Mouse (Mus musculus): ENCODE measurements at regions not wholly inside any gene's neighbourhood (a gene's known extent, or its start where the extent isn't known, plus 50 kb on each side); places are given as distances from the start of the nearest gene placed in this dataset.
A peak's percentile ranks its signal among the peaks of the same experiment; 100 is the strongest.

DNA sequence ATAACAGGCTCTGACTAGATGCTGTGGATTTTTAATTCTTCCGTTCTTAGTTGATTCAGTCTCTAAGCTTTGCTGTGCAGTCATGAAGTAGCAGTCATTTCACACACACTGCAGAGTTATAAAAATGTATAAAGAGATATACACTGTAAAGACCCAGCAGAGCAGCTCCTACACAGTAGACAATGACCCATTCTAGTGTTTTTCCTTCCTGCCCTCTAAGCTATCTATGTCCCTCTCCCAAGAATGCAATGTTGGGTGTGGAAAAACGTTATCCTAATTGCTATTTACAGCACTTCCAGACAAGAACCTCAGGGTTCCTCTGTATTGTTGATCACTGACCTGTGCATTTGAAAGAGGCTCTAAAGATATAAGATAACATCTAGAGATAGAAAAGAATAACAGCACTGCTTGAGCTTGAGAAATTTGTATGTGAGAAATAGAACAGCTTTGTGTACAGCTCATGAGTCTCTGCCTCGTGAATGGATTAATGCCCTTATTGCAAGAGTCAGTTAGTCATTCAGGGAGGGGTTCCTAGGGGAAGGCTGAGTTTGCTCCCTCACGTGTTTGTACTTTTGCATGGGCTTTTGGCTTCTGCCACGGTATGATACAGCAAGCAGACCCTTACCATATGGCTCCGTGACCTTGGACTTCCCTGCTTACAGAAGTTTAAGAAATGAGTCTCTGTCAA, 613.0 kb upstream of the A1bg start:
- no peak overlapping the region for H3K4me3 ChIP-seq (replicated peaks; ENCODE audit: low read length)
- peak; percentile 13; the same call in 1 of the 2 replicates for TF ChIP-seq NANOG (IDR thresholded peaks at IDR 0.05; ENCODE audit: borderline replicate concordance, low read length)
- TF ChIP-seq POU5F1 (IDR thresholded peaks at IDR 0.05; ENCODE audit: borderline replicate concordance, low read length) = no peak
- no peaks in the 10 kb centered on the region for H3K9me3 ChIP-seq (ENCODE audit: low read length)
- H3K36me3 ChIP-seq (ENCODE audit: insufficient read depth, low read length) = no peaks in the 10 kb centered on the region
- H3K27me3 ChIP-seq (ENCODE audit: insufficient read depth, low read length) = no peaks in the 10 kb centered on the region
- no peaks in the 10 kb centered on the region for H3K4me1 ChIP-seq (replicated peaks; ENCODE audit: low read depth, low read length)

DNA sequence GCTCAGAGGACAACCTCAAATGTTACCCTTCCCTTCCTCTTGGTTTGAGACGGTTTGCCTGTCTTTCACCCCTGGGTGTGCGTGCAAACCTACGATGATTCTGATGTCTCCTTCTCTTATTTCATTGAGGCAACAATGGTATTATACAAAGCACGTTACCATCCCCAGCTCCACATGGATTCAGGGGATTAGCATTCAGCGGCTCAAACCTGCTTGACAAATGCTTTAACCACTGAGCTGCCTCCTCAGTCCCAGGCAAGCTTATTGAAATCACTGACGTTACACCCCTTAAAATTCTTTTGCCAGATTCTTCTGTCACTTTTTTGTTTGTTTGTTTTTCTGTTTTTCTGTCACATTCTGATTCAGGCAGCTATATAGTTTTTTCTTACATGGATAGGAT, 612.4 kb upstream of the A1bg start:
- H3K9me3 ChIP-seq (ENCODE audit: low read length) = no peaks in the 10 kb centered on the region
- no peak overlapping the region for H3K4me3 ChIP-seq (replicated peaks; ENCODE audit: low read length)
- H3K36me3 ChIP-seq (ENCODE audit: insufficient read depth, low read length) = no peaks in the 10 kb centered on the region
- no peaks in the 10 kb centered on the region for H3K27me3 ChIP-seq (ENCODE audit: insufficient read depth, low read length)
- TF ChIP-seq CTCF (conservative IDR thresholded peaks at IDR 0.05; ENCODE audit: low read length) (no peak), NANOG (IDR thresholded peaks at IDR 0.05; ENCODE audit: borderline replicate concordance, low read length) (no peak), POU5F1 (IDR thresholded peaks at IDR 0.05; ENCODE audit: borderline replicate concordance, low read length) (no peak)
- no peaks in the 10 kb centered on the region for H3K4me1 ChIP-seq (replicated peaks; ENCODE audit: low read depth, low read length)

DNA sequence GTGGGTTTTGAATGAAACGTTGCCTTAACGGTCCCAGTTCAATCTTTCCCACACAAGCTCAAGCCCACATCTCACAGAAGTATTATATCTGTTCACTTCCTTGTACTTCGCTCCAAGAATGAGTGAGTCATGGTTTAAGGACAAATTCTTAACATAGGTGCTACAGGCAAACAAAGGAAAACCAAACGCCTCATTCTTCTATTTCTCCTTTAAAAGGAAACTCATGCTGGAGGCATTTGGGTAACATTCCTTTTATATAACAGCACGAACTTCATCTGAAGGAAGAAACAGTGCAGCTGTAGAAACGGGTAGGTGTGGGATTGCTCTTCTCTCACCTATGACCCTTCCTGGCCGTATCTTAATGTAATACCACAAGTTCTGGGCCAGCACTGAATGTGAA, 610.0 kb upstream of the A1bg start:
- H3K9me3 ChIP-seq (ENCODE audit: low read length) = no peaks in the 10 kb centered on the region
- H3K4me1 ChIP-seq (replicated peaks; ENCODE audit: low read depth, low read length) = no peaks in the 10 kb centered on the region
- no peak for TF ChIP-seq CTCF (conservative IDR thresholded peaks at IDR 0.05; ENCODE audit: low read length)
- TF ChIP-seq NANOG (IDR thresholded peaks at IDR 0.05; ENCODE audit: borderline replicate concordance, low read length) = no peak
- no peak for TF ChIP-seq POU5F1 (IDR thresholded peaks at IDR 0.05; ENCODE audit: borderline replicate concordance, low read length)
- H3K27me3 ChIP-seq (ENCODE audit: insufficient read depth, low read length) = no peaks in the 10 kb centered on the region
- H3K36me3 ChIP-seq (ENCODE audit: insufficient read depth, low read length) = no peaks in the 10 kb centered on the region
- no peak overlapping the region for H3K4me3 ChIP-seq (replicated peaks; ENCODE audit: low read length)

DNA sequence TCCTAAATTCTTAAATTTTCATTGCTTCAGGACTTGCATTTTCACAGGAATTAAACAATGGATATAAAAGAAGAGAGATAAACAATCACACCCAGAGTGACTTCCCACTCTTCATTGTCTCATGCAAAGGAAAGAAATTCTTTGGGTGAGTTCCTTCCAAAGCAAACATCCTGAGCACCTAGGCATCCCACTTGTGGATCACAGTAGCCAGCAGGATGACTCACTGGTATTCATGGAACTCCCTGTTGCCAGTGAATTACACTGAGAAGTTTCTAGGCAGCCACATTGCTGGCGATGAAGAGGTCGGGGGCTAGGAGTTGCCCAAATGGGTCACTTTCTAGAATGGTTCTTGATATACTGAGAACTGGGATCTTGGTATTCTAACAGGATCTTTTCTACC, 609.2 kb upstream of the A1bg start:
- Histone ChIP-seq H3K4me3 (replicated peaks; ENCODE audit: low read length) (no peak overlapping the region), H3K36me3 (ENCODE audit: insufficient read depth, low read length) (no peaks in the 10 kb centered on the region), H3K4me1 (replicated peaks; ENCODE audit: low read depth, low read length) (no peaks in the 10 kb centered on the region), H3K27me3 (ENCODE audit: insufficient read depth, low read length) (no peaks in the 10 kb centered on the region), H3K9me3 (ENCODE audit: low read length) (no peaks in the 10 kb centered on the region)
- TF ChIP-seq POU5F1 (IDR thresholded peaks at IDR 0.05; ENCODE audit: borderline replicate concordance, low read length) = no peak
- no peak for TF ChIP-seq NANOG (IDR thresholded peaks at IDR 0.05; ENCODE audit: borderline replicate concordance, low read length)
- TF ChIP-seq CTCF (conservative IDR thresholded peaks at IDR 0.05; ENCODE audit: low read length) = no peak

DNA sequence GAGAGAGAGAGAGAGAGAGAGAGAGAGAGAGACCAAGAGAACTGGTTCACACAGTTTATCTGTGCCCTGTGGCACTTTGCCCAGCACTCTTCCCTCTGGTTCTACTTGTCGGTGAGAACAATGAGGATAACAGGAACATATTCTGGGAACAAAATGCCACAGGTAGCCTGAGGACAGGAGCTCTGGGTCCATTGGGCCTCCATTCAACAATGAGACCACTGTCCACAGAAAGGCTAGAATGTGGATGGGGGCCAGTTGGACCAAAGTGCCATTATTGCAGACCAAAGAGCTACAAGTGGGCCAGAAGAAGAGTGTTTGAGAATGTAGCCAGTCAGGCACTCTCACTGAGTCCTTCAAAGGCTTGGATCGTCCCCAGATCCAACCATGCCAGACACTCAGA, 600.2 kb upstream of the A1bg start:
- Histone ChIP-seq H3K4me1 (replicated peaks; ENCODE audit: low read depth, low read length) (no peaks in the 10 kb centered on the region), H3K36me3 (ENCODE audit: insufficient read depth, low read length) (no peaks in the 10 kb centered on the region), H3K4me3 (replicated peaks; ENCODE audit: low read length) (no peak overlapping the region), H3K9me3 (ENCODE audit: low read length) (no peaks in the 10 kb centered on the region), H3K27me3 (ENCODE audit: insufficient read depth, low read length) (no peaks in the 10 kb centered on the region)
- TF ChIP-seq CTCF (conservative IDR thresholded peaks at IDR 0.05; ENCODE audit: low read length) (no peak), POU5F1 (IDR thresholded peaks at IDR 0.05; ENCODE audit: borderline replicate concordance, low read length) (no peak), NANOG (IDR thresholded peaks at IDR 0.05; ENCODE audit: borderline replicate concordance, low read length) (no peak)

DNA sequence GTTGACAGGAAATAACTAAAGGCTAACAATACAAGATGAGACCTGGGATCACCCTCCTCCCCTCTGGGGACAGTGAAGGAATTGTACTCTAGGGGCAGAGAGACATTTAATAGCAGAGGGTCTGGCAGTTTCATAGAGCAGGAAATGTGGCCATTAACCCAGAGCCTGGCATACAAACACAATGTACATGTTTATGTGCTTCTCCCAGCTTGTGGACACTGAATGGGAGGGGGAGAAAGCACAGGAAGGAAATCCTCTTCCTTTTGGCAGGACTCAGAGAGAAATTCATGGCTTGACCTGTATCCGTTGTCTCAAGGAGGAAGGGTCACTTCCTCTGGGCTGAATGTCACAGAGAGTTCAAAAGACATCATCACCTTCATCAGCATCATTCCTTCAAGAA, 594.5 kb upstream of the A1bg start:
- Histone ChIP-seq H3K36me3 (ENCODE audit: insufficient read depth, low read length) (no peaks in the 10 kb centered on the region), H3K4me1 (replicated peaks; ENCODE audit: low read depth, low read length) (no peaks in the 10 kb centered on the region), H3K9me3 (ENCODE audit: low read length) (no peaks in the 10 kb centered on the region), H3K4me3 (replicated peaks; ENCODE audit: low read length) (no peak overlapping the region), H3K27me3 (ENCODE audit: insufficient read depth, low read length) (no peaks in the 10 kb centered on the region)
- no peak for TF ChIP-seq POU5F1 (IDR thresholded peaks at IDR 0.05; ENCODE audit: borderline replicate concordance, low read length)
- TF ChIP-seq NANOG (IDR thresholded peaks at IDR 0.05; ENCODE audit: borderline replicate concordance, low read length) = no peak
- TF ChIP-seq CTCF (conservative IDR thresholded peaks at IDR 0.05; ENCODE audit: low read length) = no peak

DNA sequence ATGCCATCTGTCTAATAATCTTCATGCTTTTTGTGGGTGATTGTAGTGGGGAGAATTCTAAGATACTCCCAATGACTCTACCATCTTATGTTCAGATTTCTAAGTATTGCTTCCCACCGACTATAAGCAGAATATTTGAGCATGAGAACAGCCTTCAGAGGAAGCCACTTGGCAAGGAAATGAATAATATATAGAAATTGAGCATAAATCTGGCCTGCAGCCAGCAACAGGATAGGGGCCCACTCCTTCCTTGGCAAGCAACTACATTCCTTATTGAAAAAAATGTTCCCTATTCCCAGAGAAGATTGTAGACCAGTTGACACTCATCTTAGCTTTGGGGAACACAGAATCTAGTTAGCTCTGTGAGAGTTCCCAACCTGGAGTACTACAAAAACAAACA, 591.5 kb upstream of the A1bg start:
- Histone ChIP-seq H3K27me3 (ENCODE audit: insufficient read depth, low read length) (no peaks in the 10 kb centered on the region), H3K36me3 (ENCODE audit: insufficient read depth, low read length) (no peaks in the 10 kb centered on the region)

DNA sequence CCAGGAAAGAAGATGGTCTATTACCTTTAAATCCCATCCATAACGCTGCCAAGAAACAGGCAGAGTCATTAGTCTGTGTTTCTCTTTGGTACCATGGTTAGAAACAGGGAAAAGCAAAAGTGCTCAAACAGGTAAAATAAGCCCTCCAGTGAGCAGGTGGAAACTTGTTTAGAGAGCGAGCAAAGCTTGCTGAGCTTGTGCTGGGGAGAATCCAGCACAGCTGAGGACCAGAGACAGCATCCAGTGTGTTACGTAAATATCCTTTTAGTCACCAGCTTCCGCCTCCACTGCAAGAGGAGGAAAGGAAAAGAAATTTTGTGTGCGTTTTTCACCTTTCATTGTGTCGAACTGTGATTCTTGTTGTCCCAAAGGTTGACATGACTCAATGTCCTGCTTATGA, 586.0 kb upstream of the A1bg start:
- no peaks in the 10 kb centered on the region for H3K27me3 ChIP-seq (ENCODE audit: insufficient read depth, low read length)
- TF ChIP-seq POU5F1 (IDR thresholded peaks at IDR 0.05; ENCODE audit: borderline replicate concordance, low read length) = no peak
- no peaks in the 10 kb centered on the region for H3K4me1 ChIP-seq (replicated peaks; ENCODE audit: low read depth, low read length)
- no peaks in the 10 kb centered on the region for H3K36me3 ChIP-seq (ENCODE audit: insufficient read depth, low read length)
- no peaks in the 10 kb centered on the region; the same call in 1 of the 2 replicates for H3K9me3 ChIP-seq (ENCODE audit: low read length)
- H3K4me3 ChIP-seq (replicated peaks; ENCODE audit: low read length) = no peak overlapping the region

More for the DNA sequence above, 591.5 kb upstream of the A1bg start:
- H3K4me1 ChIP-seq (replicated peaks; ENCODE audit: low read depth, low read length) = no peaks in the 10 kb centered on the region
- H3K4me3 ChIP-seq (replicated peaks; ENCODE audit: low read length) = no peak overlapping the region
- TF ChIP-seq POU5F1 (IDR thresholded peaks at IDR 0.05; ENCODE audit: borderline replicate concordance, low read length) (no peak), NANOG (IDR thresholded peaks at IDR 0.05; ENCODE audit: borderline replicate concordance, low read length) (no peak), CTCF (conservative IDR thresholded peaks at IDR 0.05; ENCODE audit: low read length) (no peak)
- H3K9me3 ChIP-seq (ENCODE audit: low read length) = no peaks in the 10 kb centered on the region; the same call in 1 of the 2 replicates

DNA sequence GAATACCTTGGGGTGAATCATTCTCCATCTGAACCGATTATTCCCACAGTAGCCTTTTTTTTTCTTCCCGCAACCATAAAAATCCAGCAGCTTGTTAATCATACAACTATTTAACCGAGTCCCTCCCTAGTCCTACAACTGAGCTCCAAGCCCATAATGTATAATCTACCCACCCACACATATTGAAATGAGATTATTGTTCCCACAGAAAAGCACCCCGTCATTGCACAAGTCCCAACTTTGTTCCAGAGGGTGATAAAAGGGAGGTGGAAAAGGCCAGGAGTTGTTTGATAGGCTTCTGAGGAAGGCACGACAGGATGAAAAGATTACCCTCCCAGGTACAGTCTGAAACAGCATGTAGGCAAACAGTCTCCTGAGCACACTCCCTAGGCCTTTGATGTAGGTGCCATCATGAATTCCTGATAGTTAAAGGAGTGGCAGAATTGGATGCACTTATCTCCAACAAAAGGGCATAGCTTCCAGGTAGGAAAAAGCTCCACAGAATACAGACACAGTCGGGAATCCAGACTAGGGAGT, 583.6 kb upstream of the A1bg start:
- H3K36me3 ChIP-seq (ENCODE audit: insufficient read depth, low read length) = no peaks in the 10 kb centered on the region
- no peak overlapping the region for H3K4me3 ChIP-seq (replicated peaks; ENCODE audit: low read length)
- H3K27me3 ChIP-seq (ENCODE audit: insufficient read depth, low read length) = no peaks in the 10 kb centered on the region
- TF ChIP-seq CTCF (conservative IDR thresholded peaks at IDR 0.05; ENCODE audit: low read length) (no peak), NANOG (IDR thresholded peaks at IDR 0.05; ENCODE audit: borderline replicate concordance, low read length) (no peak), POU5F1 (IDR thresholded peaks at IDR 0.05; ENCODE audit: borderline replicate concordance, low read length) (no peak)
- no peaks in the 10 kb centered on the region; the same call in 1 of the 2 replicates for H3K9me3 ChIP-seq (ENCODE audit: low read length)
- H3K4me1 ChIP-seq (replicated peaks; ENCODE audit: low read depth, low read length) = no peaks in the 10 kb centered on the region
